Mouse (Mus musculus) hindbrain, embryonic 16.5 days (tissue): ENCODE data around the gene Amt. TPM values are rescaled to one million over a fixed set of nuclear protein-coding genes. Genes with fewer than 3 reads are reported as not detected.
"Not testable (repeated sequence)": the region's sequence is repeated elsewhere in the genome, so short reads cannot be mapped to it uniquely, and the experiment has no call there.

Experiments
- ATAC-seq: fragments of 200-750 bp; cut with Nextera tagmentation; 2 replicates; pipeline ENCODE4 v1.8.0; 2017; ENCODE audit warnings: moderate TSS enrichment, moderate library complexity
- H3K27ac ChIP-seq: fragments of 300-500 bp; sonication (generic); 2 replicates; pipeline ENCODE4 v1.5.1; 2014; ENCODE audit warnings: low read depth, mild to moderate bottlenecking, control low read depth, low read length, moderate library complexity
- H3K27me3 ChIP-seq: fragments of 300-500 bp; sonication (generic); replicated peaks from 2 replicates; pipeline ENCODE4 v1.6.1; 2014; ENCODE audit warnings: low read length; ENCODE audit not compliant: control insufficient read depth, insufficient read depth
- H3K36me3 ChIP-seq: fragments of 300-500 bp; sonication (generic); 2 replicates; pipeline ENCODE4 v1.6.1; 2014; ENCODE audit warnings: mild to moderate bottlenecking, low read length, moderate library complexity, mixed read lengths; ENCODE audit not compliant: control insufficient read depth, insufficient read depth
- H3K4me1 ChIP-seq: fragments of 300-500 bp; sonication (generic); 2 replicates; pipeline ENCODE4 v1.6.1; 2014; ENCODE audit warnings: low read depth, low read length; ENCODE audit not compliant: control insufficient read depth, insufficient read depth
- H3K4me2 ChIP-seq: fragments of 300-500 bp; sonication (generic); 2 replicates; pipeline ENCODE4 v1.6.1; 2014; ENCODE audit warnings: mild to moderate bottlenecking, low read length, control low read depth, moderate library complexity
- H3K4me3 ChIP-seq: fragments of 300-500 bp; sonication (generic); 2 replicates; pipeline ENCODE4 v1.5.1; 2014; ENCODE audit warnings: mild to moderate bottlenecking, low read length, control low read depth, moderate library complexity
- H3K9ac ChIP-seq: fragments of 300-500 bp; sonication (generic); 2 replicates; pipeline ENCODE4 v1.6.1; 2014; ENCODE audit warnings: low read depth, mild to moderate bottlenecking, control low read depth, low read length, moderate library complexity
- H3K9me3 ChIP-seq: fragments of 300-500 bp; sonication (generic); 2 replicates; pipeline ENCODE4 v1.6.1; 2014; ENCODE audit warnings: mild to moderate bottlenecking, low read length, moderate library complexity; ENCODE audit not compliant: control insufficient read depth
- WGBS: fragments of 180-500 bp; shearing (Covaris S2); extraction: QIAGEN DNeasy Blood & Tissue Kit; methylation state at CpG from one replicate; pipeline ENCODE4 v1.1.7; 2014; 5-methylcytosine and 5-hydroxymethylcytosine counted together
- polyA plus RNA-seq: library from polyadenylated mRNA; unstranded; fragments of >200 nt; fragmentation: Nextera tagmentation; extraction: Ambion mirVana; gene quantifications from 2 replicates; pipeline ENCODE4 v1.2.1, GENCODE M21; 2015

Amt gene
- polyA plus RNA-seq, 1 experiment from 2014 or later = 23.3 TPM

GRCm38 (mm10) chr9:108264191-108264921, 32.3 kb upstream of the Amt start:
- WGBS = 17% methylated on average over 9 of the region's 10 CpGs
- ATAC-seq = no peak; the same call in 1 of the 2 replicates
- peak overlapping the region; percentile 63 for H3K9ac ChIP-seq
- H3K9me3 ChIP-seq = no peaks in the 10 kb centered on the region
- peak overlapping the region; percentile 98 for H3K4me3 ChIP-seq
- H3K36me3 ChIP-seq = no peaks in the 10 kb centered on the region
- peak overlapping the region; percentile 84 for H3K4me2 ChIP-seq
- H3K4me1 ChIP-seq = peaks cover 20% of the 10 kb centered on the region
- H3K27me3 ChIP-seq = no peaks in the 10 kb centered on the region
- H3K27ac ChIP-seq = peak overlapping the region; percentile 82

DNA sequence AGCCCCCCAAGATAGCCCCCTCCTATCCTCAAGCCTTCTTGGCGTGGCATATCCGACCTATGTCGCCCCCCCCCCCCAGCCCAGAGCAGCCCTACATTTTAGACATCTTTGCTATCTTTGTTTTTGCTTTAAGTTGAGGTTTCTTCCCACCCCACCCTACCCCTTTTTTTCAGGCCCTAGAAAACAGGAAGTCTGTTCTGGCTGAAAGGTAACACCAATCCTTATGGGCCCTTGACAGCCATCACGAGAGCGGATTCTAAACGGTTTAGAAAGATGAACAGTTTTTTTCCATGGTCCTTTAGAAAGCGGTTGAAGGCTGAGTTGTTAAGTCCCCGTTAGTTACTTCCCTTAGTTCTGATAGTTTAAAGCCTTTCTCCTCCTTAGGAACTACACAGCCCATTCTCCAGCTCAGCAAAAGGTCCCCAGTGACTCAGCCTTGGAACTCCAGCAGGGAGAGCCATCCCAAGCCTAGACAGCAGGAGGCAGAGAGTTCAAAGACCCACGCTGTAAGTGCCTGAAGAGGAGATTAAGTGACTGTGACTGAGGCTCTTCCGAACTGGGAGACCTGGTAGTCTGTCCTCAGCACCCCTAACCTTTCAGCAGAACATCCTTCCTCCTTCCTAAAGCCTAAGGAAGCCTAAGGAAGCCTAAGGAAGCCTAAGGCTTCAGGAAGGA, 30.3 kb upstream of the Amt start:
- no peak for ATAC-seq
- no peaks in the 10 kb centered on the region for H3K27me3 ChIP-seq
- no peak overlapping the region for H3K9ac ChIP-seq
- H3K4me1 ChIP-seq = peaks cover 18% of the 10 kb centered on the region
- H3K4me2 ChIP-seq = no peak overlapping the region
- H3K4me3 ChIP-seq = no peak overlapping the region
- no peaks in the 10 kb centered on the region for H3K9me3 ChIP-seq
- 68% methylated on average over 10 of the region's 10 CpGs for WGBS
- no peak overlapping the region for H3K27ac ChIP-seq
- no peaks in the 10 kb centered on the region for H3K36me3 ChIP-seq

DNA sequence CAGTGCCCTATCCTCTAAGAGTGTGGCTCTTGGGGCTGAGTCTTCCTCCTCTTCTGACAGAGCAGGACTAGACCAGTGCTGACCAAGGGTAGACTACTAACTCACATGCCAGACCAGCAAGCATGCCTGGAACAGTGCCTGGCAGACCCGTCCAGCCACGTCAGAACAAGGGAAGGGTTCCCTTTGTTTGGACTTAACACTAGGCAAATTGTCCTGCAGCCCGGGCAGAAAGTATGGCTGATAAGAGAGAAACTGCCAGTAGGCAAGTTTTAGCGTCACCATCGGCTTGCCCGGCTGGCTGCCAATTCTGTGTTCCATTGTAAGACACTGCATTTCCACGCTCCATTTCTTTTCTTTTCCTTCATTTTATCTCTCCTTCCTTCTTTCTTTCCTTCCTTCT, 29.0 kb upstream of the Amt start:
- no peak overlapping the region for H3K27ac ChIP-seq
- no peaks in the 10 kb centered on the region for H3K27me3 ChIP-seq
- H3K4me3 ChIP-seq = no peak overlapping the region
- ATAC-seq = no peak
- H3K36me3 ChIP-seq = no peaks in the 10 kb centered on the region
- 65% methylated on average over 7 of the region's 7 CpGs for WGBS
- H3K9me3 ChIP-seq = no peaks in the 10 kb centered on the region
- no peak overlapping the region for H3K9ac ChIP-seq
- H3K4me2 ChIP-seq = no peak overlapping the region
- H3K4me1 ChIP-seq = peaks cover 6% of the 10 kb centered on the region

DNA sequence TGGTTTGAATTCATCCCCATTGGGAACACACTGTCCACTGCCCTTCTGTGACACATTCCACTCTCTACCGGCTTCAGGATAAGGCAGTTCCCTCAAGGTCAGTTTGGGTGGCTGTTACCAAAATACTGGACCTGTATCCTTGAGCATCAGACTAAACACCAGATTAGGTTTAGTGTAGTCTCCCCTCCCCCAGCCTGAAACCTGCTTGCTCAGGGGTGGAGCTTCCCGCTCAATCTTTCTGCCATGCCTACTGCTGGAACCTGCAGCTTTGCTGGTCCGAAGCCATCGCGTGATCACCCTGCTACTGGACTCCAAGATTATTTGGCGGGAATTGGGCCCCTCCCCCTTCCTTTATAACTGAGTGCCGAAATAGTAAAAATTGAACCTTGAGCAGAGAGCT, 28.0 kb upstream of the Amt start:
- H3K27ac ChIP-seq, H3K36me3 ChIP-seq, H3K27me3 ChIP-seq, H3K9me3 ChIP-seq, H3K9ac ChIP-seq, H3K4me1 ChIP-seq, ATAC-seq, H3K4me3 ChIP-seq, H3K4me2 ChIP-seq: not testable (repeated sequence)
- WGBS = 81% methylated on average over 6 of the region's 7 CpGs

- no peak overlapping the region for H3K9ac ChIP-seq
- H3K27me3 ChIP-seq = no peaks in the 10 kb centered on the region
- no peak for ATAC-seq
- H3K9me3 ChIP-seq = no peaks in the 10 kb centered on the region
- H3K4me2 ChIP-seq = no peak overlapping the region
- no peaks in the 10 kb centered on the region for H3K36me3 ChIP-seq
- no peak overlapping the region for H3K27ac ChIP-seq
- no peak overlapping the region for H3K4me3 ChIP-seq
- H3K4me1 ChIP-seq = no peaks in the 10 kb centered on the region
- WGBS = 34% methylated on average over 2 of the region's 2 CpGs
These were observed 24.7 kb upstream of the Amt start for GRCm38 (mm10) chr9:108271941-108272340.

DNA sequence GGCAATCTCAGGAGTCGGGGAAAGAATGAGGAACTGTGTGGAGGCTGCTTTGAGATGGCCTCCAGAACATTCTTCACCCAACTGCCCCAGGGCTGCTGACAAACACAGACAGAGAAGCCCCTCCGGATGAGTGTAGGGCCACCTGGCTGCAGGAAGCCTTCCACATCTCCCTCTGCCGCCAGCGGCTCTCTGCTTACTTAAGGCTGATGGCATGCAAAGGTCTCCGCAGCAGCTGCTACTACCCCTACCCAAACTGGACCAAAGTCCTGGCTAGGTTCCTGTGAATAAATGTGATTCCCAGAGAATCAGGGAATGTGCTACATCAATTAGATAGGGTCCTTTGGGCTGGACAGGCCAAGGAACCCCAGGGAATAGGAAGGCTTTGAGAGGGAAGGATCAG, 24.0 kb upstream of the Amt start:
- Histone ChIP-seq H3K9me3 (no peaks in the 10 kb centered on the region), H3K27me3 (no peaks in the 10 kb centered on the region), H3K4me2 (no peak overlapping the region), H3K4me3 (no peak overlapping the region), H3K27ac (no peak overlapping the region), H3K9ac (no peak overlapping the region), H3K4me1 (no peaks in the 10 kb centered on the region), H3K36me3 (no peaks in the 10 kb centered on the region)
- no peak for ATAC-seq
- 85% methylated on average over 5 of the region's 5 CpGs for WGBS

DNA sequence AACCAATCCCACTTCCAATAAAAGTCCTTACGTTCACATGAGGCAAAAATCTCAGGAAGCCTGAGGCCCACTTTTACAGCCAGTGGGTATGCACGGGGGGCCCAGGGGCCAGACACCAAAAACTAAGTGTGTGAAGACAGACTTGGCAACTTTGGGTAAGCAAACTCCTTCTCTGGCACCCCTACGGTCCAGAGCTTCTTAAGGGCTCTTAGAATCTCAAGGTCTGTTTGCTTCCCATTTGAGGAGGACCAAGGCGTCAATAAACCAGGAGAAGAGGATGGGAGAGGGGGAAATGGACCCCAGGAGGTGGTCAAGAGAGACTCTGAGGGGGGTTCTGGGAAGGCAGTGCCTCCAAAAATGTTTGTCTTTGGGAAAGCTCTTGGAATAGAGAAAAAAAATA, 23.2 kb upstream of the Amt start:
- Histone ChIP-seq H3K9ac (no peak overlapping the region), H3K27me3 (no peaks in the 10 kb centered on the region), H3K27ac (no peak overlapping the region), H3K4me2 (no peak overlapping the region), H3K4me1 (no peaks in the 10 kb centered on the region), H3K4me3 (no peak overlapping the region), H3K36me3 (no peaks in the 10 kb centered on the region), H3K9me3 (no peaks in the 10 kb centered on the region)
- no peak for ATAC-seq
- 75% methylated on average over 4 of the region's 4 CpGs for WGBS

- H3K4me2 ChIP-seq = no peak overlapping the region
- H3K9ac ChIP-seq = no peak overlapping the region
- H3K27me3 ChIP-seq = no peaks in the 10 kb centered on the region
- H3K9me3 ChIP-seq = no peaks in the 10 kb centered on the region
- H3K27ac ChIP-seq = no peak overlapping the region
- ATAC-seq = no peak
- 82% methylated on average over 5 of the region's 5 CpGs for WGBS
- H3K4me1 ChIP-seq = no peaks in the 10 kb centered on the region
- H3K4me3 ChIP-seq = no peak overlapping the region
- no peaks in the 10 kb centered on the region for H3K36me3 ChIP-seq
These were observed 21.9 kb upstream of the Amt start for GRCm38 (mm10) chr9:108274476-108275330.

GRCm38 (mm10) chr9:108275331-108275659, 21.4 kb upstream of the Amt start:
- H3K9me3 ChIP-seq = no peaks in the 10 kb centered on the region
- H3K9ac ChIP-seq = no peak overlapping the region
- H3K4me1 ChIP-seq = no peaks in the 10 kb centered on the region
- H3K27me3 ChIP-seq = no peaks in the 10 kb centered on the region
- H3K36me3 ChIP-seq = no peaks in the 10 kb centered on the region
- H3K4me2 ChIP-seq = no peak overlapping the region
- H3K27ac ChIP-seq = no peak overlapping the region
- ATAC-seq = no peak
- WGBS = 61% methylated on average over 6 of the region's 6 CpGs
- H3K4me3 ChIP-seq = no peak overlapping the region
